Mouse (Mus musculus) layer of hippocampus, adult 8-10 months (tissue): Measurements from ENCODE around the gene Manea. TPM values are rescaled to one million over a fixed set of nuclear protein-coding genes. Genes with fewer than 3 reads are reported as not detected.
"Not testable (repeated sequence)": the region's sequence is repeated elsewhere in the genome, so short reads cannot be mapped to it uniquely, and the experiment has no call there.

ENCODE experiments used
- DNase-seq, 2 experiments: peaks; one replicate each; pipeline ENCODE4 v3.0.0; 2022; ENCODE audit warnings: low spot score in 2 of 2
- total RNA-seq, 4 experiments: library from RNA; stranded (reverse); gene quantifications; 2 replicates each; pipeline ENCODE4 v1.2.4; 2022

Gene Manea
- total RNA-seq, result 10 to 100 TPM; 30.2 to 40.6 (median 33.7) TPM

DNA sequence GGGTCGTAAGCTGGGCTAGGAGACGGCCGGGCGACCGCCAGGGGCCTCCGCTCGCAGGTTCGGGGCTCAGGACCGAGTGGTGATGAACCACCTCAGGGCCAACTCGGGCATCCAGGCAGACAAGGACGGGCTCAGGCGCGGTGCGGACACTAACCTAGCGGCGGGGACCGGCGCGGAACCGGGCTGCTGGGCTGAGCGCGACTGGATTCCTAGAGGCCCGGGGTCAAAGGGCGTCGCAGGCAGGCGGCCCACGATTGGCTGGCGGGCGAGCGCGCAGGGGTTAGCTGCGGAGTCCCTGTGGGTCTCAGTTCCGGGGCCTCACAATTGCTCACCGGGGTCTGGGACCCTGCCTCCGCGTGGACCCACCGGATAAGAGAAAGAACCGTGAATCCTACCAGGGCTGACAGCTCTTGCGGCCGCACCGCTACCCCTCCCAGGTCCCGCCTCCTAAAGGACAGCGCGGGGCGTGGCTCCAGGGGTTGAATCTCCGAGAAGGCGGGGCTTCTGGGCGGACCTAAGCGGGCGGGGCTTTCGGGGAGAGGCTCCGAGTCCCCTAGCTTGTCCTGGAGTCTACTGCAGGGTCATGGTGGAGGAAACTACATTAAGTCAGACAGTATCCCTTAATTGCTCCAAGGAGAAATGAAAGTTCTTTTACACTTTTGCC lies at the start of gene Manea:
Gene Manea (minus strand): TSS at position 449 of the 664 bp plus-strand sequence.
- DNase-seq, result peak; percentile 79 to 82

DNA sequence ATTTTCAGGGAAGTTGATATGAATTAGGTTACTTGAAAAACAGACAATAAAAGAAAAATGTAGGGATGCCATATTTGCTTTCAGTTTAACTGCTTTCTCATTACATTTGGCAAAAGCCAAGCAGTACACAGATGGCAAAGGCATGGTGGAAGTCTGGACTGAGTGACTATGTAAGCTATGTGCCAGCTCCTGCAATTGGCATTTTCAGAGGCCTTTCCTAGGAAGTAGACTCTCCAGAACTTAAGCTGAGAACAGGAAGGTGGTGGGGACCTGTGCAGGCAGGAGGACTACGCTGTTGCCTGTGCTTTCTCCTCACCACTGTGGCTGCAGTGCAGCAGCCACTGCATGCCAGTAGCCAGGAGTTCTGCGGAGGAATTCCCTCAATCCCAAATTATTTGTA lies 7.9 kb upstream of the Manea start:
- peak; percentile 33 to 53 for DNase-seq

DNA sequence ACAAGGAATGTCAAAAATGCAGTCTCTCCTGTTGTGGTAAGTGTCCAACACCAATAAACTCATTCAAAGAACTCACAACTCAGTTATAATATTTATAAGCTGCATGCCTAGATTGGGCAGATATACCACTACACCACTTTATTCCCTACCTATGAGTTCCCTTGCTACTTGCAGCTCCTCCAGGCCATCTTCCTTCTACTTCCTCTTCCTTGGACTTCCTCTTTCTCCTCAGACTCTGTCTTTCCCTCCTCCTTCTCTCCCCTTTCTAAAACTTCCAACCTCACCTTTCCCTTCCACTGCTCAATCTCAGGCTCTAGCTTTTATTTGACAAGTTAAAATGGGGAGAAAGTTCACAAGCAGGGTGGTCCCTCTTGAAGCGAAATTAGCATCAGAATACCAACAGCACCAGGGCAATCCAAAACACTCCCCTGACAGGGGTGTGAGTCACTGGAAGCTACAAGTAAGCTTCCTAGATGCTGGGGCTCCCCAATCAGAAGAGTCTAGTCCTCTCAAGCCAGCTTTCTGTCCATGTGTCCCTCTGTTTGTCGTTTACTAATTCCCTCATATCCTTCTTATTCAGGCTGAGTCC lies 7.0 kb upstream of the Manea start:
- no peak for DNase-seq

DNA sequence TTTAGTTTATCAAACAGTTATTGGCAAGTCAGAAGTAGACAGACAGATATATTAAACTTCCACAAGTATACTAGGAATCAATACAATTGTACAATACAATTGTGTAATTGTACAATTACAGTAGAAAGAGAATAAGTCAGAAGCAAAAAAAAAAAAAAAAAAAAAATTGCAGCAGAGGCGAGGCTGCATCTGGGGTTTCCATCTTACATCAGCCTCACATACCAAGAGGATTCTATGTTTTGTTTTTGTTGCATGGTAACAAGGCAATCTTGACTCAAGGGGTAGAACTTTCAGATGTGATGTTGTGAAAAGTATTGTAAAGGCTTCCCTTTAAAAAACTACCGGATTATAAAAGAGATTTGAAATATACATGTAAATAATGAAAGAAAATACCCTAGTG lies 548 bp upstream of the Manea start:
- no peak for DNase-seq

DNA sequence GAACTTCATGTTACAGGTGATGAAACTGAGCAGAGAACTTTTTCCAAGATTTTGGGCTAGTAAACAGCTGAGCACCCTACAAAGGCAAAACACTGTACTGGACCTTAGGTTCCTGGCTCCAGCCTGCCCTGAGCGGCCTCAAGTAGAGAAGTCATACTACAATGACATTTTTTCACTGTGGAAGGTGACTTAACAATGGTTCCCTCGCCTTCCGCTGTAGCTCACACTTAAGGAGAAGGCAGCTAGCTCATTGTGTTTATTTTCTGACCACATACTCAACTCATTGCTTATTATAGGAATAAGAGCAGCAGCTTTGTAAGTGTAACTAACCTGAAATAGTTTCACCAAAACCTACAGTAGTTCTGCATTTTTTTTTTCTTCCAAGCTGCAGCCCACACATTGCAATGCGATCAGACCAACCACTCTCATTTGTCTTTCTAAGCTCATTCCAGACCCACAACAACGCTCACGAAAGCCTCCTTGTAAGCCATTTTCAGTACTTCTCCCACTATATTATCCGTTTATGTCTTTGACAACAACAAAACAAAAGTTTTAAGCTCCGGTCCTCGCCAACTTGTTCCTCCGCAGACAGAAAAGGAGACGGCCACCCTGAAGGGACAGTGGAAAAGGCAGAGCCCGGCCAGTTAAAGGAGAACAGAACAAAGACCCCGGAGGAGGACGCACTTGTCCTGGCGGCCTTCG lies 799 bp downstream of the Manea start:
- no peak for DNase-seq

GRCm38 (mm10) chr4:26345080-26345479 lies 1.6 kb downstream of the Manea start:
- DNase-seq, result no peak

GRCm38 (mm10) chr4:26342346-26342745 lies 4.3 kb downstream of the Manea start:
- DNase-seq, result no peak

DNA sequence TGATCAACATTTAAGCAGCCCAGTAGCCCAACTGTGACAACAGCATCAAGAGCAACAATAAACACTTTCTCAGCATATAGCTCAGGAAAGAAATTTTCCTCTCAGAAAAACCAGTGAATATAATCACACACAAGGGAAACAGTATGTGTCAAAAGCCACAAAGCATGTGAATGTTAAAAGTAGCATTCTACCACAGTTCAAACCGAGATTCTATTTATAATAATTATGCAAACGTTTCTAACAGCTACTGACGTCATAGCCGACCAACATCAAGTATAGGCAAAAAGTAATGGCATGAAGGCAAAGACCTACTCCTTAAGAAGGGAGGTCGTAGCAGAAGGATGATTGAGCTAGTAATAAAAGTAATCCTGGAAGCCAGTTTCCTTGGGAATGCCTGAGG lies 8.1 kb downstream of the Manea start:
- no peak for DNase-seq

GRCm38 (mm10) chr4:26336563-26336962 lies 10.1 kb downstream of the Manea start:
- DNase-seq, result no peak

- not testable (repeated sequence) for DNase-seq
Observed at GRCm38 (mm10) chr4:26304731-26305130, 42.0 kb downstream of the Manea start.

- no peak for DNase-seq
Observed at GRCm38 (mm10) chr4:26277112-26277716, 69.5 kb downstream of the Manea start.

- no peak for DNase-seq
Observed at GRCm38 (mm10) chr4:26276264-26276663, 70.4 kb downstream of the Manea start.

- DNase-seq, result no peak
Observed at GRCm38 (mm10) chr4:26275769-26276168, 70.9 kb downstream of the Manea start.
